Mouse (Mus musculus): ENCODE measurements around the gene Usp54. TPM values are rescaled to one million over a fixed set of nuclear protein-coding genes. Genes with fewer than 3 reads are reported as not detected.
A peak's percentile ranks its signal among the peaks of the same experiment; 100 is the strongest.

The Usp54 gene
- total and polyA plus RNA-seq, 3 experiments: 5.3 to 11.7 (median 5.4) TPM

GRCm38 (mm10) chr14:20561897-20562296 lies 79.0 kb downstream of the Usp54 start:
- TF ChIP-seq IRF4 (IDR thresholded peaks at IDR 0.05; ENCODE audit: low read depth, low read length) (peak; percentile 46; the same call in 1 of the 2 replicates), MXI1 (IDR thresholded peaks at IDR 0.05; ENCODE audit: low read depth, low read length) (no peak), ZKSCAN1 (IDR thresholded peaks at IDR 0.05; ENCODE audit: borderline replicate concordance, low read depth, low read length) (no peak), HCFC1 (IDR thresholded peaks at IDR 0.05; ENCODE audit: low read depth, low read length) (no peak), GABPA (IDR thresholded peaks at IDR 0.05; ENCODE audit: insufficient replicate concordance, low read depth, low read length) (no peak), TCF12 (IDR thresholded peaks at IDR 0.05; ENCODE audit: low read depth, low read length) (peak; percentile 56; the same call in 1 of the 2 replicates), CHD2 (IDR thresholded peaks at IDR 0.05; ENCODE audit: low read length) (no peak), ZC3H11A (IDR thresholded peaks at IDR 0.05; ENCODE audit: low read depth, low read length) (no peak), EP300 (IDR thresholded peaks at IDR 0.05; ENCODE audit: low read length) (peak; percentile 81), ETS1 (conservative IDR thresholded peaks at IDR 0.05; ENCODE audit: low read depth, low read length) (peak; percentile 72), NELFE (IDR thresholded peaks at IDR 0.05; ENCODE audit: low read depth, low read length) (no peak), ELF1 (IDR thresholded peaks at IDR 0.05; ENCODE audit: low read depth, low read length) (no peak)

GRCm38 (mm10) chr14:20550136-20550535 lies 90.7 kb downstream of the Usp54 start:
- dilution Hi-C loops (cut with MboI; ENCODE audit: extremely low pct_ligation_motif_present, extremely low pct_unique_long_range_greater_than_20kb, low sequenced_read_pairs): no loop called here
- no peak overlapping the region for H3K9ac ChIP-seq (ENCODE audit: insufficient read depth, low read depth)
- no peak overlapping the region for H3K4me2 ChIP-seq (ENCODE audit: insufficient read depth, low read depth, poor library complexity, severe bottlenecking)
- H3K4me3 ChIP-seq (replicated peaks in 1 of 3; ENCODE audit: low read depth in 2 of 3, low read length in 2 of 3, poor library complexity in 1 of 3): no peak overlapping the region
- no peaks in the 10 kb centered on the region for H3K9me3 ChIP-seq (replicated peaks; ENCODE audit: low read length)
- no peak overlapping the region for H3K27ac ChIP-seq (ENCODE audit: insufficient read depth, low read depth)
- no peak for TF ChIP-seq SIN3A (IDR thresholded peaks at IDR 0.05; ENCODE audit: low read length)
- TF ChIP-seq PAX5 (IDR thresholded peaks at IDR 0.05; ENCODE audit: low read length): no peak
- no peak for TF ChIP-seq ZNF384 (IDR thresholded peaks at IDR 0.05; ENCODE audit: low read depth, low read length)
- DNase-seq (ENCODE audit: extremely low read depth): no peak
- no peaks in the 10 kb centered on the region for H3K27me3 ChIP-seq (replicated peaks)
- in situ Hi-C loops (cut with MboI; ENCODE audit: low pct_ligation_motif_present, low pct_unique_long_range_greater_than_20kb, low sequenced_read_pairs): no loop called here
- H3K79me2 ChIP-seq (replicated peaks; ENCODE audit: control insufficient read depth, extremely low read depth, insufficient read depth, poor library complexity, severe bottlenecking): peaks cover under 1% of the 10 kb centered on the region; the same call in 1 of the 2 replicates
- peaks cover 19 to 68% of the 10 kb centered on the region in 2 experiments for H3K36me3 ChIP-seq (replicated peaks in 1 of 2; ENCODE audit: control insufficient read depth in 1 of 2, insufficient read depth in 1 of 2, low read length in 1 of 2)
- H3K4me1 ChIP-seq (ENCODE audit: control insufficient read depth in 1 of 2, insufficient read depth in 2 of 2): peaks cover 0 to 13% of the 10 kb centered on the region in 2 experiments; a peak in 2 of 4 replicates

More at GRCm38 (mm10) chr14:20561897-20562296, 79.0 kb downstream of the Usp54 start:
- Histone ChIP-seq H3K4me3 (replicated peaks in 1 of 3; ENCODE audit: low read depth in 2 of 3, low read length in 2 of 3, poor library complexity in 1 of 3) (no peak overlapping the region), H3K4me1 (ENCODE audit: control insufficient read depth in 1 of 2, insufficient read depth in 2 of 2) (peaks cover 2 to 27% of the 10 kb centered on the region in 2 experiments; a peak in 2 of 4 replicates), H3K36me3 (replicated peaks in 1 of 2; ENCODE audit: control insufficient read depth in 1 of 2, insufficient read depth in 1 of 2, low read length in 1 of 2) (peaks cover 36 to 71% of the 10 kb centered on the region in 2 experiments), H3K9ac (ENCODE audit: insufficient read depth, low read depth) (no peak overlapping the region), H3K4me2 (ENCODE audit: insufficient read depth, low read depth, poor library complexity, severe bottlenecking) (no peak overlapping the region), H3K27ac (ENCODE audit: insufficient read depth, low read depth) (no peak overlapping the region), H3K27me3 (replicated peaks) (no peaks in the 10 kb centered on the region), H3K9me3 (replicated peaks; ENCODE audit: low read length) (peaks cover 4% of the 10 kb centered on the region), H3K79me2 (replicated peaks; ENCODE audit: control insufficient read depth, extremely low read depth, insufficient read depth, poor library complexity, severe bottlenecking) (no peaks in the 10 kb centered on the region)
- dilution Hi-C loops (cut with MboI; ENCODE audit: extremely low pct_ligation_motif_present, extremely low pct_unique_long_range_greater_than_20kb, low sequenced_read_pairs): no loop called here
- in situ Hi-C loops (cut with MboI; ENCODE audit: low pct_ligation_motif_present, low pct_unique_long_range_greater_than_20kb, low sequenced_read_pairs): no loop called here
- DNase-seq (ENCODE audit: extremely low read depth): peak; percentile 58

Measured in CH12.LX (cell line).